8 mouse cellular contexts compared by ENCODE assay signal in genomic region chr10:43619059-43619531, GRCm38 (mm10). TPM values are rescaled to one million over a fixed set of nuclear protein-coding genes. Genes with fewer than 3 reads are reported as not detected.
A peak's percentile ranks its signal among the peaks of the same experiment; 100 is the strongest.
DNase-seq lines count a peak whose midpoint lies in the region; ATAC-seq lines count a peak whose summit lies in the region.

No protein-coding gene starts in this region.

- no peak for DNase-seq in lung, postnatal 4 days
- DNase-seq in spleen, adult 18-20 months: no peak
- no peak for DNase-seq in left cerebral cortex, adult 11 months (ENCODE audit: low spot score)

- WGBS in lung, embryonic 15.5 days: 2% methylated on average over 6 of the region's 6 CpGs
- under 1% methylated on average over 6 of the region's 6 CpGs for WGBS in forebrain, embryonic 15.5 days
- WGBS in liver, embryonic 15.5 days (ENCODE audit: insufficient replicate concordance): 46% methylated on average over 6 of the region's 6 CpGs
- WGBS in stomach, embryonic 14.5 days: 6% methylated on average over 6 of the region's 6 CpGs

- H3K27ac ChIP-seq in lung, embryonic 15.5 days: no peak overlapping the region; the same call in 1 of the 2 replicates
- H3K27ac ChIP-seq in forebrain, embryonic 15.5 days (replicated peaks): peak overlapping the region; percentile 71
- H3K27ac ChIP-seq in liver, embryonic 15.5 days (replicated peaks): peak overlapping the region; percentile 63
- no peak overlapping the region for H3K27ac ChIP-seq in stomach, embryonic 14.5 days (ENCODE audit: low read length)

- H3K9me3 ChIP-seq in lung, embryonic 15.5 days: no peaks in the 10 kb centered on the region
- no peaks in the 10 kb centered on the region for H3K9me3 ChIP-seq in forebrain, embryonic 15.5 days
- H3K9me3 ChIP-seq in liver, embryonic 15.5 days (replicated peaks): no peaks in the 10 kb centered on the region
- H3K9me3 ChIP-seq in stomach, embryonic 14.5 days (ENCODE audit: control insufficient read depth, low read depth, low read length): no peaks in the 10 kb centered on the region

- peak overlapping the region; percentile 36 for H3K4me2 ChIP-seq in lung, embryonic 15.5 days
- H3K4me2 ChIP-seq in forebrain, embryonic 15.5 days (replicated peaks): peak overlapping the region; percentile 20; the same call in 1 of the 2 replicates
- no peak overlapping the region for H3K4me2 ChIP-seq in liver, embryonic 15.5 days
- 0 out of 2 replicates have a peak overlapping the region, but pooled peaks have one; percentile 16 for H3K4me2 ChIP-seq in stomach, embryonic 14.5 days (replicated peaks; ENCODE audit: low read depth, low read length)

- no peak for ATAC-seq in lung, embryonic 15.5 days (ENCODE audit: borderline replicate concordance, extremely low read depth, low FRiP score, low TSS enrichment)
- ATAC-seq in forebrain, embryonic 15.5 days (replicated peaks): peak; percentile 53
- no peak for ATAC-seq in liver, embryonic 15.5 days (ENCODE audit: insufficient read depth)
- ATAC-seq in stomach, embryonic 14.5 days (ENCODE audit: insufficient number of reproducible peaks, insufficient read depth, low FRiP score, low read depth): no peak
- ATAC-seq in monocyte, adult 5-6 weeks (replicated peaks; ENCODE audit: insufficient number of reproducible peaks, low FRiP score, low TSS enrichment, poor library complexity, severe bottlenecking): no peak

- no peaks in the 10 kb centered on the region for H3K36me3 ChIP-seq in lung, embryonic 15.5 days
- H3K36me3 ChIP-seq in forebrain, embryonic 15.5 days: no peaks in the 10 kb centered on the region
- peaks cover 25% of the 10 kb centered on the region for H3K36me3 ChIP-seq in liver, embryonic 15.5 days (replicated peaks)
- H3K36me3 ChIP-seq in stomach, embryonic 14.5 days (ENCODE audit: control insufficient read depth, insufficient read depth, low read length): no peaks in the 10 kb centered on the region

- H3K9ac ChIP-seq in lung, embryonic 15.5 days: no peak overlapping the region
- no peak overlapping the region for H3K9ac ChIP-seq in forebrain, embryonic 15.5 days (replicated peaks)
- no peak overlapping the region; the same call in 1 of the 2 replicates for H3K9ac ChIP-seq in liver, embryonic 15.5 days
- no peak overlapping the region for H3K9ac ChIP-seq in stomach, embryonic 14.5 days (replicated peaks; ENCODE audit: low read depth, low read length)

- no peak overlapping the region for H3K4me3 ChIP-seq in lung, embryonic 15.5 days
- no peak overlapping the region for H3K4me3 ChIP-seq in forebrain, embryonic 15.5 days
- no peak overlapping the region for H3K4me3 ChIP-seq in liver, embryonic 15.5 days (replicated peaks)
- no peak overlapping the region for H3K4me3 ChIP-seq in stomach, embryonic 14.5 days (ENCODE audit: low read depth, low read length)

- no peaks in the 10 kb centered on the region for H3K27me3 ChIP-seq in lung, embryonic 15.5 days
- H3K27me3 ChIP-seq in forebrain, embryonic 15.5 days: no peaks in the 10 kb centered on the region
- no peaks in the 10 kb centered on the region for H3K27me3 ChIP-seq in liver, embryonic 15.5 days
- H3K27me3 ChIP-seq in stomach, embryonic 14.5 days (ENCODE audit: control insufficient read depth, insufficient read depth, low read length): no peaks in the 10 kb centered on the region

- H3K4me1 ChIP-seq in lung, embryonic 15.5 days: peaks cover 10% of the 10 kb centered on the region
- H3K4me1 ChIP-seq in forebrain, embryonic 15.5 days: peaks cover 11% of the 10 kb centered on the region
- peaks cover 68% of the 10 kb centered on the region for H3K4me1 ChIP-seq in liver, embryonic 15.5 days (replicated peaks)
- H3K4me1 ChIP-seq in stomach, embryonic 14.5 days (ENCODE audit: control insufficient read depth, insufficient read depth, low read length): peaks cover 11% of the 10 kb centered on the region; the same call in 1 of the 2 replicates

RNA-seq across cellular contexts. Expression of gene Cd24a, which starts 41.0 kb away (rescaled TPM):
- 204 and 215 TPM in 2 replicates for polyA plus RNA-seq in lung, embryonic 15.5 days (2015; fragmentation: Nextera tagmentation; extraction: Ambion mirVana)
- 899 and 974 TPM in 2 replicates for polyA plus RNA-seq in forebrain, embryonic 15.5 days (2015; fragmentation: Nextera tagmentation; extraction: Ambion mirVana)
- 938 and 960 TPM in 2 replicates for polyA plus RNA-seq in liver, embryonic 15.5 days (2015; fragmentation: Nextera tagmentation; extraction: Ambion mirVana)
- 351 and 380 TPM in 2 replicates for polyA plus RNA-seq in stomach, embryonic 14.5 days (2014; fragmentation: Nextera tagmentation; extraction: Ambion mirVana)
- 46.3 to 319 TPM (median 299 TPM) in 3 replicates for total RNA-seq in monocyte, adult 5-6 weeks (2017)

Comparison
In these comparisons a context has a peak if more than half of its experiments do, and no peak if none do; other contexts are left out.
1. H3K27ac ChIP-seq: peak in forebrain, embryonic 15.5 days (single experiment) and liver, embryonic 15.5 days (single experiment); none in lung, embryonic 15.5 days (single experiment) and stomach, embryonic 14.5 days (single experiment).